Mouse (Mus musculus): ENCODE results near the gene Slc25a10. TPM values are rescaled to one million over a fixed set of nuclear protein-coding genes. Genes with fewer than 3 reads are reported as not detected.

The Slc25a10 gene
- total and polyA plus RNA-seq, 3 experiments = 52.0 to 53.6 TPM; not detected in 1

- Histone ChIP-seq H3K9ac (ENCODE audit: control insufficient read depth, low read depth, low read length, poor library complexity, severe bottlenecking) (no peak overlapping the region), H3K27ac (ENCODE audit: control insufficient read depth, low read depth, low read length) (no peak overlapping the region), H3K36me3 (ENCODE audit: control insufficient read depth in 1 of 2, insufficient read depth in 2 of 2, low read length in 2 of 2) (peaks cover 0 to 8% of the 10 kb centered on the region in 2 experiments; a peak in 2 of 4 replicates), H3K9me3 (replicated peaks; ENCODE audit: insufficient read depth, low read length) (no peaks in the 10 kb centered on the region), H3K4me3 (ENCODE audit: control insufficient read depth in 1 of 2, insufficient read depth in 1 of 2, low read depth in 2 of 2, low read length in 2 of 2) (no peak overlapping the region), H3K79me2 (ENCODE audit: control insufficient read depth, insufficient read depth, low read length, poor library complexity) (no peaks in the 10 kb centered on the region), H3K4me1 (ENCODE audit: control insufficient read depth in 1 of 2, insufficient read depth in 2 of 2, low read length in 2 of 2) (peaks cover 5 to 11% of the 10 kb centered on the region in 2 experiments), H3K27me3 (ENCODE audit: control insufficient read depth in 1 of 2, insufficient read depth in 2 of 2, low read length in 2 of 2) (no peaks in the 10 kb centered on the region)
- no peak for DNase-seq (ENCODE audit: low read depth, low spot score)
- TF ChIP-seq RAD21 (IDR thresholded peaks at IDR 0.05; ENCODE audit: low read depth, low read length) (no peak), USF2 (IDR thresholded peaks at IDR 0.05; ENCODE audit: borderline replicate concordance in 1 of 2, insufficient read depth in 1 of 2, low read depth in 1 of 2, low read length in 2 of 2) (no peak), HCFC1 (IDR thresholded peaks at IDR 0.05; ENCODE audit: low read depth, low read length) (no peak)
Observed at GRCm38 (mm10) chr11:120519738-120520137, 28.1 kb downstream of the Slc25a10 start.

GRCm38 (mm10) chr11:120520498-120520897 is 28.9 kb downstream of the Slc25a10 start:
- no peak overlapping the region for H3K4me3 ChIP-seq (ENCODE audit: control insufficient read depth in 1 of 2, insufficient read depth in 1 of 2, low read depth in 2 of 2, low read length in 2 of 2)
- H3K27ac ChIP-seq (ENCODE audit: control insufficient read depth, low read depth, low read length) = no peak overlapping the region
- H3K36me3 ChIP-seq (ENCODE audit: control insufficient read depth in 1 of 2, insufficient read depth in 2 of 2, low read length in 2 of 2) = peaks cover 0 to 8% of the 10 kb centered on the region in 2 experiments; a peak in 2 of 4 replicates
- H3K9me3 ChIP-seq (replicated peaks; ENCODE audit: insufficient read depth, low read length) = no peaks in the 10 kb centered on the region
- H3K9ac ChIP-seq (ENCODE audit: control insufficient read depth, low read depth, low read length, poor library complexity, severe bottlenecking) = no peak overlapping the region
- DNase-seq (ENCODE audit: low read depth, low spot score) = no peak
- H3K79me2 ChIP-seq (ENCODE audit: control insufficient read depth, insufficient read depth, low read length, poor library complexity) = no peaks in the 10 kb centered on the region
- peaks cover 5 to 10% of the 10 kb centered on the region in 2 experiments for H3K4me1 ChIP-seq (ENCODE audit: control insufficient read depth in 1 of 2, insufficient read depth in 2 of 2, low read length in 2 of 2)
- no peaks in the 10 kb centered on the region for H3K27me3 ChIP-seq (ENCODE audit: control insufficient read depth in 1 of 2, insufficient read depth in 2 of 2, low read length in 2 of 2)
- TF ChIP-seq KAT2A (conservative IDR thresholded peaks at IDR 0.05; ENCODE audit: low read depth, low read length) (no peak), POLR2A (IDR thresholded peaks at IDR 0.05; ENCODE audit: control insufficient read depth in 1 of 2, insufficient read depth in 1 of 2, low read depth in 1 of 2, low read length in 2 of 2, poor library complexity in 1 of 2) (no peak)

- no peak overlapping the region for H3K27ac ChIP-seq (ENCODE audit: control insufficient read depth, low read depth, low read length)
- no peak for TF ChIP-seq ZC3H11A (IDR thresholded peaks at IDR 0.05; ENCODE audit: low read depth, low read length)
- no peak for TF ChIP-seq JUND (IDR thresholded peaks at IDR 0.05; ENCODE audit: low read depth, low read length)
- TF ChIP-seq TAL1 (IDR thresholded peaks at IDR 0.05; ENCODE audit: low read length) = no peak
- no peak for TF ChIP-seq ETS1 (IDR thresholded peaks at IDR 0.05; ENCODE audit: low read depth, low read length)
- TF ChIP-seq MXI1 (IDR thresholded peaks at IDR 0.05; ENCODE audit: low read depth, low read length) = no peak
- no peak for TF ChIP-seq ZNF384 (IDR thresholded peaks at IDR 0.05; ENCODE audit: low read depth, low read length)
- TF ChIP-seq E2F4 (IDR thresholded peaks at IDR 0.05; ENCODE audit: borderline replicate concordance, low read depth, low read length) = no peak
- no peak for TF ChIP-seq POLR2AphosphoS2 (IDR thresholded peaks at IDR 0.05; ENCODE audit: low read length)
- TF ChIP-seq CHD1 (IDR thresholded peaks at IDR 0.05; ENCODE audit: low read depth, low read length) = no peak
- no peak for TF ChIP-seq UBTF (IDR thresholded peaks at IDR 0.05; ENCODE audit: borderline replicate concordance, insufficient read depth, low read depth, low read length)
- TF ChIP-seq RCOR1 (IDR thresholded peaks at IDR 0.05; ENCODE audit: low read depth, low read length) = no peak
- TF ChIP-seq HCFC1 (IDR thresholded peaks at IDR 0.05; ENCODE audit: low read depth, low read length) = no peak
- no peak for TF ChIP-seq KAT2A (conservative IDR thresholded peaks at IDR 0.05; ENCODE audit: low read depth, low read length)
- TF ChIP-seq MYC (IDR thresholded peaks at IDR 0.05; ENCODE audit: low read depth, low read length) = no peak
- no peak for TF ChIP-seq RAD21 (IDR thresholded peaks at IDR 0.05; ENCODE audit: low read depth, low read length)
- TF ChIP-seq MYB (IDR thresholded peaks at IDR 0.05; ENCODE audit: low read depth, low read length) = no peak
- no peak for TF ChIP-seq CTCF (IDR thresholded peaks at IDR 0.05 in 2 of 3, conservative IDR thresholded peaks at IDR 0.05 in 1 of 3; ENCODE audit: control insufficient read depth in 1 of 3, insufficient read depth in 1 of 3, low read depth in 2 of 3, low read length in 3 of 3, poor library complexity in 1 of 3, severe bottlenecking in 1 of 3)
- TF ChIP-seq MAFK (IDR thresholded peaks at IDR 0.05; ENCODE audit: borderline replicate concordance, low read depth, low read length) = no peak
- peaks cover 5 to 13% of the 10 kb centered on the region in 2 experiments for H3K4me1 ChIP-seq (ENCODE audit: control insufficient read depth in 1 of 2, insufficient read depth in 2 of 2, low read length in 2 of 2)
- no peaks in the 10 kb centered on the region for H3K9me3 ChIP-seq (replicated peaks; ENCODE audit: insufficient read depth, low read length)
- no peak overlapping the region for H3K9ac ChIP-seq (ENCODE audit: control insufficient read depth, low read depth, low read length, poor library complexity, severe bottlenecking)
- no peaks in the 10 kb centered on the region for H3K79me2 ChIP-seq (ENCODE audit: control insufficient read depth, insufficient read depth, low read length, poor library complexity)
- DNase-seq (ENCODE audit: low read depth, low spot score) = no peak
- H3K27me3 ChIP-seq (ENCODE audit: control insufficient read depth in 1 of 2, insufficient read depth in 2 of 2, low read length in 2 of 2) = no peaks in the 10 kb centered on the region
- no peak overlapping the region for H3K4me3 ChIP-seq (ENCODE audit: control insufficient read depth in 1 of 2, insufficient read depth in 1 of 2, low read depth in 2 of 2, low read length in 2 of 2)
- peaks cover 0 to 9% of the 10 kb centered on the region in 2 experiments; a peak in 2 of 4 replicates for H3K36me3 ChIP-seq (ENCODE audit: control insufficient read depth in 1 of 2, insufficient read depth in 2 of 2, low read length in 2 of 2)
Observed at GRCm38 (mm10) chr11:120520967-120521540, 29.4 kb downstream of the Slc25a10 start.

Data from MEL (cell line).